Mouse (Mus musculus): ENCODE measurements at regions not wholly inside any gene's neighbourhood (a gene's known extent, or its start where the extent isn't known, plus 50 kb on each side); places are given as distances from the start of the nearest gene placed in this dataset.

DNA sequence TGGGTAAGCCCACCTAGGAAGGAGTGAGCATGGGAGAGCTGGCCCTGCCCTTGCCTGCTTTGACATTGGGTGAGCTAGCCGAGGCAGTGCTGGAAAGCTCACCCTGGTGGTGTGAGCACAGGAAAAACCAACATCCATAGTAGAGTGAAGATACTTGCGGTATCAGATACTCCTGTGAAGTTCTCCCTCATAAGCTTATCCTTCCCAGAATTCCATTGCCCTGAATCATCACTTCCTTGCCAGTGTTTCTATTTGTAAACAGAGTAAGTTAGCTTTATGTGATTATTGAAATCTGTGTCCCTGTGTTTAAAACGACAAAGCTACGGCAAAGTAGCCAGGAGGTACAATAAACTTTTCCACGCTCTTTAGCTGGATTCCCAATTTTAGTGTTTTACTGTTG is 93.9 kb upstream of the Cd93 start:
- no peak for TF ChIP-seq CTCF (IDR thresholded peaks at IDR 0.05; ENCODE audit: low read depth)
- H3K9ac ChIP-seq: no peak overlapping the region
- H3K27me3 ChIP-seq (ENCODE audit: insufficient read depth, low read length): no peaks in the 10 kb centered on the region
- WGBS: 95% methylated on average over 5 of the region's 5 CpGs
- DNase-seq (no peak), ATAC-seq (no peak)
- no peak overlapping the region for H3K4me3 ChIP-seq (ENCODE audit: low read depth, low read length)
- H3K36me3 ChIP-seq (ENCODE audit: insufficient read depth): no peaks in the 10 kb centered on the region
- H3K4me2 ChIP-seq (ENCODE audit: low read depth): no peak overlapping the region
- no peaks in the 10 kb centered on the region for H3K9me3 ChIP-seq (ENCODE audit: low read length)
- no peak overlapping the region for H3K27ac ChIP-seq (ENCODE audit: low read depth, low read length)
- H3K4me1 ChIP-seq (ENCODE audit: insufficient read depth): no peaks in the 10 kb centered on the region

DNA sequence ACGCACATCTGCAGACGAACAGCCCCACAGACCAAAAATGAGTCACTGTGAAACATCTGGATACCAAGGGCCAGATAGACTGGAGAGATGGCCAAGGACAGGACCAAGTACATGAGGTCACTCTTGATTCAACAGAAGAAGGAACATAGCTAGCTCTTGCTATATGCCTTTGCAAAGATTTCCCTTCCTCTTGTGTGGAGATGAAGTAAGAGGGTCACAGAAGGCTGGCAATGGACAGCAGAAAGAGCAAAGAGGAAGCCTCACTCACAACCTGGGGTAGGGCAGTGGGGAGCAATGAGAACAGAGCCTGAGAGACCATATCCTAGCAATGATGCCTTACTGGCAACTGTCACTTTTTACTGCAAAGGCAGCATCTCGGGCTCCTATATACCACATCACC is 93.2 kb upstream of the Cd93 start:
- no peak overlapping the region for H3K4me3 ChIP-seq (ENCODE audit: low read depth, low read length)
- H3K9me3 ChIP-seq (ENCODE audit: low read length): no peaks in the 10 kb centered on the region
- no peaks in the 10 kb centered on the region for H3K4me1 ChIP-seq (ENCODE audit: insufficient read depth)
- no peak for TF ChIP-seq CTCF (IDR thresholded peaks at IDR 0.05; ENCODE audit: low read depth)
- 93% methylated on average over 3 of the region's 3 CpGs for WGBS
- no peak overlapping the region for H3K27ac ChIP-seq (ENCODE audit: low read depth, low read length)
- ATAC-seq (no peak), DNase-seq (no peak)
- no peak overlapping the region for H3K4me2 ChIP-seq (ENCODE audit: low read depth)
- no peaks in the 10 kb centered on the region for H3K27me3 ChIP-seq (ENCODE audit: insufficient read depth, low read length)
- H3K36me3 ChIP-seq (ENCODE audit: insufficient read depth): no peaks in the 10 kb centered on the region
- no peak overlapping the region for H3K9ac ChIP-seq

DNA sequence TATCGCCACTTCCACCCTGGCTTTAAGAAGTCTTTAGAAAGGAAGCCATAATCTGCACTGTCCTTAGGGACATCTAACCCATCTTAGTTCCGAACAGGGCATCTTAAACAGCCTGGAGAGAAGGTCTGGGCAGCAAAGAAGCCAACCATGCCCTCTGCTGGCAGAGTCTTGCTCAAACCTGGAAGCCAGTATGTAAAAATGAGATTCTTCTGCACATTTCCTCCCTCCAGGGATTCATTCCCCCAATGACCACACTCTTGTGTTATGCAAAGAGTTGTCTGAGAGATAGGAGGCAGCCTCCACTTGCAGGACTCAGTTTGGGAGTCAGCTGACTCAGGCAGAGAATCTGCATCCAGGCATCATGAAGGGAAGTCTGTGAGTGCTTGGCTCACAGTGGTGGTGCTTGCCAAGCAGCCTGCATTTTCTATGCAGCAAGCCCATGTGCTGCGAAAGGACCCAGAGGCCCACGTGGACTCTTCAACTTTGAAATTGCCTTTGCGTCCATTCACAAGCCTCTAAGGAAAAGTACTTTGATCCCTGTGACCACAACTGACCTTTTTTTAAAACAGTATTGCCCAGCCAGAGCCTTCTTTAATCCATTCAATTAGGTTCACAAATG is 92.3 kb upstream of the Cd93 start:
- peak; percentile 56 for TF ChIP-seq CTCF (IDR thresholded peaks at IDR 0.05; ENCODE audit: low read depth)
- no peak overlapping the region for H3K4me2 ChIP-seq (ENCODE audit: low read depth)
- no peaks in the 10 kb centered on the region for H3K36me3 ChIP-seq (ENCODE audit: insufficient read depth)
- no peaks in the 10 kb centered on the region for H3K9me3 ChIP-seq (ENCODE audit: low read length)
- peak; percentile 14 for DNase-seq
- H3K27ac ChIP-seq (ENCODE audit: low read depth, low read length): no peak overlapping the region
- H3K4me3 ChIP-seq (ENCODE audit: low read depth, low read length): no peak overlapping the region
- H3K27me3 ChIP-seq (ENCODE audit: insufficient read depth, low read length): no peaks in the 10 kb centered on the region
- no peak overlapping the region for H3K9ac ChIP-seq
- H3K4me1 ChIP-seq (ENCODE audit: insufficient read depth): no peaks in the 10 kb centered on the region
- 51% methylated on average over 5 of the region's 5 CpGs for WGBS
- ATAC-seq: no peak; the same call in 1 of the 2 replicates

DNA sequence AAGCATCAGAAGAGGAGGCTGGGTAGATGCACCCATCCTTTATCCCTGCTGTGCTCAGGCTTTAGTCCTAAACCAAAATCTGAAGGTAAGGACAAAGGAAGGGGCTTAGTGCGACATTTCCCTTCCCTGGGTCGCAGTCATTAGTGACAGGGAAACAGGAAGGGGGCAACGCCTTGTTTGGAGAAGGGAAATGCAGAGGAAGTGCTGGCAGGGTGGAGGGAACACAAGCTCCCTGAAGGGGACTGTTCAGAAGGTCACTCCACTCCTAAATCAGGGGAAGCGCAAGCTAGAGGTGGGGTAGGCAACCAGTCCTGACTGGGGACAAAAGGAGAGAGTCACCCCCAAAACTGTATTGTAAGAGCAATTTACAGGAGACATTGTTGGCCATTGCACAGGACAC is 88.7 kb upstream of the Cd93 start:
- H3K27me3 ChIP-seq (ENCODE audit: insufficient read depth, low read length): no peaks in the 10 kb centered on the region
- 58% methylated on average over 4 of the region's 4 CpGs for WGBS

DNA sequence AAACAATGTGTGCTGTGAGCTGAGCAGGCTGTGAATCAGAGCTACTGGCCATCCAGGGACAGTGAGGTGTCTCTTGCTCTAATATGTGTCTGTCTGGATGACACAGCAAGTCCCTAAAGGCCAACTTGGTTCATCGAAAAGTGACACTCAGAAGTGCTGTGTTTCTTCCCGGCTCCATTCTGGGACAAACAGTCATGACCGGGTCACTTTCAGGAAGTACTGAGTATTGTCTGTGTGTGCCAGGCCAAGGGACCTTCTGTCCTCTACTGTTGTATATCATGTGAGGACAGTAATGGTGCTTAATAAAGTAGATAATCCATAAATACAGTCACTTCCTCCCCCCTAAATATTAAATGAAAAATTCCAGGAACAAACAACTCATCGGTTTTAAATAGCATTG is 87.2 kb upstream of the Cd93 start:
- Histone ChIP-seq H3K4me1 (ENCODE audit: insufficient read depth) (no peaks in the 10 kb centered on the region), H3K9ac (no peak overlapping the region), H3K4me3 (ENCODE audit: low read depth, low read length) (no peak overlapping the region), H3K27me3 (ENCODE audit: insufficient read depth, low read length) (no peaks in the 10 kb centered on the region), H3K9me3 (ENCODE audit: low read length) (no peaks in the 10 kb centered on the region), H3K27ac (ENCODE audit: low read depth, low read length) (no peak overlapping the region), H3K4me2 (ENCODE audit: low read depth) (no peak overlapping the region), H3K36me3 (ENCODE audit: insufficient read depth) (no peaks in the 10 kb centered on the region)
- no peak for DNase-seq
- ATAC-seq: no peak
- TF ChIP-seq CTCF (IDR thresholded peaks at IDR 0.05; ENCODE audit: low read depth): no peak
- 88% methylated on average over 4 of the region's 4 CpGs for WGBS

More for the DNA sequence above, 88.7 kb upstream of the Cd93 start:
- Histone ChIP-seq H3K27ac (ENCODE audit: low read depth, low read length) (no peak overlapping the region), H3K4me3 (ENCODE audit: low read depth, low read length) (no peak overlapping the region), H3K4me2 (ENCODE audit: low read depth) (no peak overlapping the region), H3K4me1 (ENCODE audit: insufficient read depth) (no peaks in the 10 kb centered on the region), H3K36me3 (ENCODE audit: insufficient read depth) (no peaks in the 10 kb centered on the region), H3K9ac (no peak overlapping the region), H3K9me3 (ENCODE audit: low read length) (no peaks in the 10 kb centered on the region)
- DNase-seq: no peak
- no peak for TF ChIP-seq CTCF (IDR thresholded peaks at IDR 0.05; ENCODE audit: low read depth)
- no peak for ATAC-seq

DNA sequence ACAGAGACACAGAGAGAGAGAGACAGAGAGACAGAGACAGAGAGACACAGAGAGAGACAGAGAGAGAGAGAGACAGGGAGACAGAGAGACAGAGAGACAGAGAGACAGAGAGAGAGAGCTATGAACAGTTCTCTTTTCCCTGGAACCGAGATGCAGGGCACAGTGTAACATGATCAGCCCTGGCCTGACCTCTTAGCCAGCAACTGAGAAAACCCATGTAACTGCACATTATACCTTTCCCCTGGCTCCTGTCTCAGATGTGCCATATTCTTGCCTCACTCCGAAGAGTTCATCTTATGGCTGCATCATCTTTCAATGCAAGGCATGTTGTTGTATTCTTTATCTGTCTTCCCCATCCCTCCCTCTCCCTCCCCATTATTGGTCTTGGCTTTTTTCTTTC is 86.5 kb upstream of the Cd93 start:
- Histone ChIP-seq H3K36me3 (ENCODE audit: insufficient read depth) (no peaks in the 10 kb centered on the region), H3K9me3 (ENCODE audit: low read length) (no peaks in the 10 kb centered on the region), H3K4me2 (ENCODE audit: low read depth) (no peak overlapping the region), H3K27me3 (ENCODE audit: insufficient read depth, low read length) (no peaks in the 10 kb centered on the region), H3K4me3 (ENCODE audit: low read depth, low read length) (no peak overlapping the region), H3K27ac (ENCODE audit: low read depth, low read length) (no peak overlapping the region), H3K9ac (no peak overlapping the region), H3K4me1 (ENCODE audit: insufficient read depth) (no peaks in the 10 kb centered on the region)
- DNase-seq (no peak), ATAC-seq (no peak)
- TF ChIP-seq CTCF (IDR thresholded peaks at IDR 0.05; ENCODE audit: low read depth): no peak
- 81% methylated on average over 2 of the region's 2 CpGs for whole genome bisulfite sequencing

DNA sequence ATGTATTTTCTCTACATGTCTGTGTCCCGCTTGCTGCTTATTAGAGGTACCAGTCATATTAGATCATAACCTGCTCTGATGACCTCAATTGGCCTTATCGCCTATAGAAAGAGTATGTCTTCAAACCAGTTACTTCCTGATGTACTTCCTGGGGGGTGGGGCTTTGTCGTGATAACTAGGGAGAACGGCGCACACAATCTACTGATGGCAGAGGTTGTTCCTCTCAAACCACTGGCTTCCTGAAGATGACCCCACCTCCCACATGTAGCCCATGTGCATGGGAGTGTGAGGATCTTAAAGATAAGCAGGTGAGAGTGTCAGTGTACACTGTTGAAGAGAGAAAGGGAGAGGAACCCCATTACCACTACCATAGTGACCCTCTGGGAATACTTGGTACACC is 84.4 kb upstream of the Cd93 start:
- no peak for ATAC-seq
- Histone ChIP-seq H3K9ac (no peak overlapping the region), H3K9me3 (ENCODE audit: low read length) (no peaks in the 10 kb centered on the region), H3K36me3 (ENCODE audit: insufficient read depth) (no peaks in the 10 kb centered on the region), H3K27ac (ENCODE audit: low read depth, low read length) (no peak overlapping the region), H3K4me2 (ENCODE audit: low read depth) (no peak overlapping the region), H3K27me3 (ENCODE audit: insufficient read depth, low read length) (no peaks in the 10 kb centered on the region), H3K4me1 (ENCODE audit: insufficient read depth) (no peaks in the 10 kb centered on the region), H3K4me3 (ENCODE audit: low read depth, low read length) (no peak overlapping the region)
- TF ChIP-seq CTCF (IDR thresholded peaks at IDR 0.05; ENCODE audit: low read depth): no peak
- WGBS: 98% methylated on average over 5 of the region's 5 CpGs
- DNase-seq: no peak
